Mouse (Mus musculus) embryonic facial prominence, embryonic 12.5 days (tissue): ENCODE measurements around the gene Adcy6. TPM values are rescaled to one million over a fixed set of nuclear protein-coding genes. Genes with fewer than 3 reads are reported as not detected.

ENCODE experiments used
- ATAC-seq: fragments of 200-750 bp; cut with Nextera tagmentation; 2 replicates; pipeline ENCODE4 v1.8.0; 2017; ENCODE audit not compliant: insufficient number of reproducible peaks, insufficient read depth, low FRiP score, low TSS enrichment
- H3K27ac ChIP-seq: fragments of 300-500 bp; sonication (generic); 2 replicates; pipeline ENCODE4 v1.5.1; 2016; ENCODE audit warnings: mild to moderate bottlenecking
- H3K27me3 ChIP-seq: fragments of 300-500 bp; sonication (generic); 2 replicates; pipeline ENCODE4 v1.6.1; 2016; ENCODE audit warnings: mild to moderate bottlenecking, moderate library complexity
- H3K36me3 ChIP-seq: fragments of 300-500 bp; sonication (generic); 2 replicates; pipeline ENCODE4 v1.6.1; 2016; ENCODE audit warnings: mild to moderate bottlenecking
- H3K4me1 ChIP-seq: fragments of 300-500 bp; sonication (generic); 2 replicates; pipeline ENCODE4 v1.6.1; 2016
- H3K4me2 ChIP-seq: fragments of 300-500 bp; sonication (generic); replicated peaks from 2 replicates; pipeline ENCODE4 v1.6.1; 2016; ENCODE audit warnings: mild to moderate bottlenecking, moderate library complexity
- H3K4me3 ChIP-seq: fragments of 300-500 bp; sonication (generic); 2 replicates; pipeline ENCODE4 v1.5.1; 2016; ENCODE audit warnings: mild to moderate bottlenecking
- H3K9ac ChIP-seq: fragments of 300-500 bp; sonication (generic); 2 replicates; pipeline ENCODE4 v1.6.1; 2016; ENCODE audit warnings: mild to moderate bottlenecking, moderate library complexity
- H3K9me3 ChIP-seq: fragments of 300-500 bp; sonication (generic); 2 replicates; pipeline ENCODE4 v1.6.1; 2016; ENCODE audit warnings: mild to moderate bottlenecking, moderate library complexity
- WGBS: fragments of 180-500 bp; shearing (Covaris S2); methylation state at CpG from one replicate; pipeline ENCODE4 v1.1.7; 2016; 5-methylcytosine and 5-hydroxymethylcytosine counted together
- polyA plus RNA-seq: library from polyadenylated mRNA; unstranded; fragments of >200 nt; fragmentation: Nextera tagmentation; extraction: Ambion mirVana; gene quantifications from 2 replicates; pipeline ENCODE4 v1.2.1, GENCODE M21; 2016

Gene Adcy6
- 18.7 and 22.2 TPM in 2 replicates for polyA plus RNA-seq

DNA sequence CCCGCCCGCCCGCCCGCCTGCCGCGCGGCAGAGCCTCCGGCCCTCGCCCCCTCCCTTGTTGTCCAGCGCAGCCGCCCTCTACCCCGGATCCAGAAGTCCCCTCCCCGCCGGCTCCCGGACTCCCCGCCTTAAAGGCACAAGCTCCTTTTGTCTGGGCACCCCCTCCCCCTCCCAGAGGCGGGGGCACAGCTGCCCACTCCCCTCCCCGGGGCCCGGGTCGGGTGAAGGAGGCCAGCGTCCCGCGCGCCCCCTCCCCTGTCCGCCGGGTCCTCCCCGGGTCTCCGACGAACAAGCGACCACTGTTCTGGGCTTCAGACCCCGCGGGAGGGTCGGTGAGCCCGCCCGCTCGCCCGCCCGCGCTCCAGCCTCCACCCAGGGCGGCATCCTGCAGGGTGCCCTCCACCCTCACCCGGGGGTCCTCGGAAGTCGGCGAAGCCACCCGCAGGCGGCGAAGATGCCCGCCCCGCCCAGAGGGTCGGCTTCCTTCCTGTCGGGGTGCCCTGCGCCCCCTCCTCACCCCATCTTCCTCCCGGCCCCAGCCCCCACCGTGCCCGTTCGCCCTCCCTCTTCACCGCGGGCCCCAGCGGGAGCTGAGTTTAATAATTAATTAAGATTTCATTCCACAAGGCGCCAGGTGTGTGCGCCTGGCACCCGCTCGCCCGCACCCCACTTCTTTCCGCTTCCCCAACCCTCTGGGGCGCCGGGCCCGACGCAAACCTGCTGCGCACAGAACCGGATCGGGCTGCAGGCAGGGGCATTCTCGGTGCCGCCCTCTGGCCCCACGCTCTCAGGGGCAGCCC lies at the start of gene Adcy6:
TSS of gene Adcy6 (minus strand) at position 746 of the 800 bp plus-strand sequence.
- Histone ChIP-seq H3K4me3 (peak within 1 kb of the TSS; percentile 71), H3K36me3 (peaks cover 2% of the 10 kb centered on the region; the same call in 1 of the 2 replicates), H3K4me1 (peaks cover 27% of the 10 kb centered on the region), H3K4me2 (peak within 1 kb of the TSS; percentile 96), H3K9ac (peak within 1 kb of the TSS; percentile 94), H3K27me3 (no peaks in the 10 kb centered on the region), H3K27ac (peak within 1 kb of the TSS; percentile 77), H3K9me3 (no peaks in the 10 kb centered on the region)
- under 1% methylated on average over 55 of the region's 75 CpGs for WGBS
- peak; percentile 79 for ATAC-seq

GRCm38 (mm10) chr15:98656982-98657751 lies 47.3 kb upstream of the Adcy6 start:
- Histone ChIP-seq H3K27me3 (no peaks in the 10 kb centered on the region), H3K4me3 (no peak overlapping the region), H3K4me1 (peaks cover 7% of the 10 kb centered on the region), H3K36me3 (peaks cover 66% of the 10 kb centered on the region), H3K9ac (no peak overlapping the region), H3K4me2 (no peak overlapping the region), H3K9me3 (no peaks in the 10 kb centered on the region), H3K27ac (no peak overlapping the region)
- no peak for ATAC-seq
- 83% methylated on average over 15 of the region's 15 CpGs for WGBS

GRCm38 (mm10) chr15:98652174-98652573 lies 42.3 kb upstream of the Adcy6 start:
- peaks cover 99% of the 10 kb centered on the region for H3K36me3 ChIP-seq

GRCm38 (mm10) chr15:98651431-98651830 lies 41.6 kb upstream of the Adcy6 start:
- Histone ChIP-seq H3K27me3 (no peaks in the 10 kb centered on the region), H3K36me3 (peaks cover 99% of the 10 kb centered on the region), H3K27ac (no peak overlapping the region), H3K9me3 (no peaks in the 10 kb centered on the region), H3K9ac (no peak overlapping the region), H3K4me3 (no peak overlapping the region), H3K4me2 (no peak overlapping the region), H3K4me1 (no peaks in the 10 kb centered on the region)
- WGBS: 90% methylated on average over 15 of the region's 15 CpGs
- ATAC-seq: no peak

More at GRCm38 (mm10) chr15:98652174-98652573, 42.3 kb upstream of the Adcy6 start:
- no peak overlapping the region for H3K9ac ChIP-seq
- H3K27me3 ChIP-seq: no peaks in the 10 kb centered on the region
- H3K4me3 ChIP-seq: no peak overlapping the region
- 96% methylated on average over 8 of the region's 8 CpGs for WGBS
- no peak overlapping the region for H3K27ac ChIP-seq
- no peak for ATAC-seq
- no peaks in the 10 kb centered on the region for H3K4me1 ChIP-seq
- H3K4me2 ChIP-seq: no peak overlapping the region
- no peaks in the 10 kb centered on the region for H3K9me3 ChIP-seq

GRCm38 (mm10) chr15:98648071-98648470 lies 38.2 kb upstream of the Adcy6 start:
- no peak overlapping the region for H3K9ac ChIP-seq
- no peak for ATAC-seq

GRCm38 (mm10) chr15:98647308-98647707 lies 37.4 kb upstream of the Adcy6 start:
- Histone ChIP-seq H3K27me3 (no peaks in the 10 kb centered on the region), H3K4me2 (no peak overlapping the region), H3K9me3 (no peaks in the 10 kb centered on the region), H3K4me3 (no peak overlapping the region), H3K4me1 (no peaks in the 10 kb centered on the region), H3K27ac (no peak overlapping the region), H3K9ac (no peak overlapping the region), H3K36me3 (peaks cover 98% of the 10 kb centered on the region)
- 90% methylated on average over 10 of the region's 10 CpGs for WGBS
- ATAC-seq: no peak

More at GRCm38 (mm10) chr15:98648071-98648470, 38.2 kb upstream of the Adcy6 start:
- peaks cover 98% of the 10 kb centered on the region for H3K36me3 ChIP-seq
- no peaks in the 10 kb centered on the region for H3K27me3 ChIP-seq
- no peak overlapping the region for H3K4me2 ChIP-seq
- 94% methylated on average over 3 of the region's 3 CpGs for WGBS
- no peaks in the 10 kb centered on the region for H3K4me1 ChIP-seq
- no peaks in the 10 kb centered on the region for H3K9me3 ChIP-seq
- no peak overlapping the region for H3K4me3 ChIP-seq
- no peak overlapping the region for H3K27ac ChIP-seq

DNA sequence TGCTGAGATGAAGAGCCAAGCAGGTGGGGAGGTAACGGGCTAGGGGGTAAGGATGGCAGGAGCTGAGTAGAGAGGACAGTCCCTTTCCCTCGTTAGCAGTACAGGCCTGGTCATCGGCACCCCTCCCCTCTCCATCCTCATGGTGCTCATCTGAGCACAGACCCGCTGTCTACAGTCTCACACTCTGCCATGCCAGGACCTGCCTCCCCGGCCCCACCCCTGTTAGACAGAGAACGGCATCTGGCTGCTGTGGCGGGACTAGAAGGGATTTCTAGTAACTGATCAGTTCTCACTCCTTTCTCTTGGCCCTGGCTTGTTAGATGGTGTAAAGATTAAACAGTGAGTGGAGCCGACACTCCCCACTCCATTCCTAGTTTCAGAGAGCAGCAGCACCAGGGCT lies 36.9 kb upstream of the Adcy6 start:
- H3K9ac ChIP-seq: no peak overlapping the region
- no peak overlapping the region for H3K4me2 ChIP-seq
- H3K27ac ChIP-seq: no peak overlapping the region
- no peaks in the 10 kb centered on the region for H3K4me1 ChIP-seq
- H3K36me3 ChIP-seq: peaks cover 98% of the 10 kb centered on the region
- no peaks in the 10 kb centered on the region for H3K27me3 ChIP-seq
- no peak overlapping the region for H3K4me3 ChIP-seq
- 76% methylated on average over 8 of the region's 8 CpGs for WGBS
- no peaks in the 10 kb centered on the region for H3K9me3 ChIP-seq
- no peak for ATAC-seq

DNA sequence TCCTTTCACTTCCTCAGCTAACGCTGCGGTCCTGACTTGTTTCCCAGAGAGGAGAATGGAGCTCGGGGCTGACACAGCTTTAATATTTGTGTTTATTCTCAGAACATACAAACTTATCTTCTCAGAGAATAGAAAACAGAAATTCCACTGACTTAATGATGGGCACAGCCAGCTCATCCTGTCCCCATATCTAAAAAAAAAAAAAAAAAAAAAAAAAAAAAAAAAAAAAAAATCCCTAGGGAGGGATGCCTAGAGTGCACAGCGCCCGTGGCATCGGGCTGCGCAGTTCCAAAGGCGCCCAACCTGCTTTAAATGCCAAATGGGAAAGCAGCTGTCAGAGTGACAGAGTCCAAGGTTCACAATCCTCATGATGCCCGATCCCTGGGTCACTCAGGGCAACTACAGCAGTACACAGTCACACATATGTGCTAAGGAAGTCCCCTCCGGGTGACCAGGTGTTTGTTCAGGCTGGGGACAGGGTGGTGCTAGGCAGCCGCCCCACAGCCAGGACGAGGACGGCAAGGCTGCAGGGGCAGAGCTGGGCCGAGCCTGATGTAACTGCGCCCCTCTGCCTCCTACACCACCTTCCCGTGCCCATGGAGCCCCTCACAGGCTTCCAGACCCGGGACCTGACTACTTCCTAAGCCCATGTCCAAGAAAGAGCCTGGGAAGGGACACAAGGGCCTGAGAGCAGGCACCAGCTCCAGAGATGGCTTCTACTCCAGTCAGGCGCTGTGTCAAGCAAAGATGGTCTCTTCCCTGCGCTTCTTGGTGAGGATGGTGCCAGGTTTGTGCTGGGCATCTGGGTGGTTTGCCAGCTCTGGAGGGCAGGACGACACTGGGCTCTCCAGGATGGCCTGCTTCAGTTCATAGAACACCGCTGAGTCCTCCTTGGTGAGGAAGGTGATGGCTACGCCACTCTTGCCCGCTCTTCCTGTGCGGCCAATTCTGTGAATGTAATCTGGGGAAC lies 35.5 kb upstream of the Adcy6 start:
- H3K27me3 ChIP-seq: no peaks in the 10 kb centered on the region
- no peak overlapping the region for H3K27ac ChIP-seq
- no peak overlapping the region for H3K4me3 ChIP-seq
- ATAC-seq: no peak
- no peak overlapping the region for H3K9ac ChIP-seq
- peaks cover 96% of the 10 kb centered on the region for H3K36me3 ChIP-seq
- no peaks in the 10 kb centered on the region for H3K4me1 ChIP-seq
- WGBS: 89% methylated on average over 24 of the region's 24 CpGs
- no peak overlapping the region for H3K4me2 ChIP-seq
- H3K9me3 ChIP-seq: no peaks in the 10 kb centered on the region

GRCm38 (mm10) chr15:98644406-98644805 lies 34.5 kb upstream of the Adcy6 start:
- 0 out of 2 replicates have a peak, but pooled peaks cover 1% of the 10 kb centered on the region for H3K27me3 ChIP-seq
- WGBS: 89% methylated on average over 12 of the region's 12 CpGs
- H3K27ac ChIP-seq: no peak overlapping the region
- no peak overlapping the region for H3K4me2 ChIP-seq
- no peak overlapping the region for H3K9ac ChIP-seq
- H3K9me3 ChIP-seq: no peaks in the 10 kb centered on the region
- no peak for ATAC-seq
- H3K4me1 ChIP-seq: no peaks in the 10 kb centered on the region
- no peak overlapping the region for H3K4me3 ChIP-seq
- H3K36me3 ChIP-seq: peaks cover 96% of the 10 kb centered on the region

GRCm38 (mm10) chr15:98640157-98640556 lies 30.3 kb upstream of the Adcy6 start:
- 18% methylated on average over 7 of the region's 8 CpGs for WGBS
- Histone ChIP-seq H3K9ac (no peak overlapping the region), H3K36me3 (peaks cover 56% of the 10 kb centered on the region), H3K4me3 (no peak overlapping the region), H3K4me2 (no peak overlapping the region), H3K9me3 (no peaks in the 10 kb centered on the region), H3K4me1 (peaks cover 21% of the 10 kb centered on the region), H3K27me3 (peaks cover 16% of the 10 kb centered on the region), H3K27ac (no peak overlapping the region)
- no peak for ATAC-seq

DNA sequence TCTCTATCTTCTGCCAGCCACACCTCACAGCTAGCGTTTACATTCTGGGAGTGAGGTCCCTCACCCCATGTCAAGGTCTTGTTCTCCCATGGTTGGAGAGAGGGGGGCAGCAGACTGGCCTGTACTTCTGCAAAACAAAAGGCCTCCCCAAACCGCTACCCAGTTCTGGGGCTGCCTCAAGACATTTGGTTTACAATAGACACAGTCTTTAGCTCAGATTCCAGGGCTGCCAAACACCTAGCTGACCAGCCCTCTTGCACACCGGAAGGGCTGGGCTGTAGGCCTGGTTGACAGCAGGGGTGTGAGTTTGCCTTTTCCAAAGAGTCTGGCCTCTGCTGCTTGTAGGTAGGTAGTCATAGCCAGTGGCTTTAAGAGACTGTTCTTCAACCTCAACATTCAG lies 27.3 kb upstream of the Adcy6 start:
- Histone ChIP-seq H3K27me3 (peaks cover 24% of the 10 kb centered on the region), H3K9ac (no peak overlapping the region), H3K4me2 (peak overlapping the region; percentile 93; the same call in 1 of the 2 replicates), H3K9me3 (no peaks in the 10 kb centered on the region), H3K4me1 (peaks cover 39% of the 10 kb centered on the region), H3K27ac (no peak overlapping the region), H3K4me3 (no peak overlapping the region), H3K36me3 (peaks cover 27% of the 10 kb centered on the region)
- 40% methylated on average over 3 of the region's 3 CpGs for WGBS
- no peak for ATAC-seq
